Comparison of ENCODE assay signal across 8 mouse cellular contexts in genomic region chr5:144100149-144100935, GRCm38 (mm10). TPM values are rescaled to one million over a fixed set of nuclear protein-coding genes. Genes with fewer than 3 reads are reported as not detected.
DNase-seq lines count a peak whose midpoint lies in the region; ATAC-seq and TF ChIP-seq lines count a peak whose summit lies in the region.

Lmtk2 (plus strand) TSS chr5:144100436.

- peak; percentile 13; the same call in 1 of the 2 replicates for TF ChIP-seq EP300 in heart, adult 2 months (IDR thresholded peaks at IDR 0.05; ENCODE audit: insufficient read depth, low read depth, low read length)

- H3K4me3 ChIP-seq in embryonic facial prominence, embryonic 13.5 days, result peak within 1 kb of the TSS; percentile 98
- H3K4me3 ChIP-seq in heart, adult 2 months, result peak within 1 kb of the TSS; percentile 73
- peak within 1 kb of the TSS; percentile 99 for H3K4me3 ChIP-seq in limb, embryonic 13.5 days
- H3K4me3 ChIP-seq in midbrain, embryonic 16.5 days (ENCODE audit: low read depth, low read length), result peak within 1 kb of the TSS; percentile 99

- H3K4me1 ChIP-seq in embryonic facial prominence, embryonic 13.5 days, result peaks cover 18% of the 10 kb centered on the region
- H3K4me1 ChIP-seq in heart, adult 2 months (ENCODE audit: control insufficient read depth, insufficient read depth, low read length), result peaks cover 10% of the 10 kb centered on the region
- H3K4me1 ChIP-seq in limb, embryonic 13.5 days, result peaks cover 10% of the 10 kb centered on the region
- peaks cover 10% of the 10 kb centered on the region for H3K4me1 ChIP-seq in midbrain, embryonic 16.5 days (ENCODE audit: control insufficient read depth, insufficient read depth, low read length)

- WGBS in embryonic facial prominence, embryonic 13.5 days, result under 1% methylated on average over 86 of the region's 90 CpGs
- WGBS in heart, adult 2 months, result under 1% methylated on average over 90 of the region's 90 CpGs
- WGBS in limb, embryonic 13.5 days, result under 1% methylated on average over 73 of the region's 90 CpGs
- WGBS in midbrain, embryonic 16.5 days, result under 1% methylated on average over 74 of the region's 90 CpGs

- TF ChIP-seq CTCF in heart, adult 2 months (IDR thresholded peaks at IDR 0.05), result no peak; the same call in none of the 2 replicates

- H3K9me3 ChIP-seq in embryonic facial prominence, embryonic 13.5 days, result no peaks in the 10 kb centered on the region
- no peaks in the 10 kb centered on the region for H3K9me3 ChIP-seq in limb, embryonic 13.5 days
- H3K9me3 ChIP-seq in midbrain, embryonic 16.5 days (replicated peaks; ENCODE audit: control insufficient read depth, low read length, poor library complexity, severe bottlenecking), result no peaks in the 10 kb centered on the region

- H3K27me3 ChIP-seq in embryonic facial prominence, embryonic 13.5 days, result peaks cover 20% of the 10 kb centered on the region
- no peaks in the 10 kb centered on the region for H3K27me3 ChIP-seq in heart, adult 2 months (ENCODE audit: control insufficient read depth, insufficient read depth, low read length)
- peaks cover 18% of the 10 kb centered on the region; the same call in 1 of the 2 replicates for H3K27me3 ChIP-seq in limb, embryonic 13.5 days
- H3K27me3 ChIP-seq in midbrain, embryonic 16.5 days (ENCODE audit: control insufficient read depth, insufficient read depth, low read depth, low read length), result no peaks in the 10 kb centered on the region

- peak within 1 kb of the TSS; percentile 77 for H3K4me2 ChIP-seq in embryonic facial prominence, embryonic 13.5 days
- peak within 1 kb of the TSS; percentile 84 for H3K4me2 ChIP-seq in limb, embryonic 13.5 days (replicated peaks)
- peak within 1 kb of the TSS; percentile 59 for H3K4me2 ChIP-seq in midbrain, embryonic 16.5 days (ENCODE audit: low read length)

- H3K36me3 ChIP-seq in embryonic facial prominence, embryonic 13.5 days, result no peaks in the 10 kb centered on the region
- H3K36me3 ChIP-seq in heart, adult 2 months (ENCODE audit: control insufficient read depth, insufficient read depth, low read length), result peaks cover 4% of the 10 kb centered on the region
- no peaks in the 10 kb centered on the region for H3K36me3 ChIP-seq in limb, embryonic 13.5 days
- no peaks in the 10 kb centered on the region for H3K36me3 ChIP-seq in midbrain, embryonic 16.5 days (ENCODE audit: control insufficient read depth, insufficient read depth, low read length)

- H3K9ac ChIP-seq in embryonic facial prominence, embryonic 13.5 days, result peak within 1 kb of the TSS; percentile 90
- H3K9ac ChIP-seq in heart, adult 2 months (ENCODE audit: low read depth, low read length), result peak within 1 kb of the TSS; percentile 100
- peak within 1 kb of the TSS; percentile 90 for H3K9ac ChIP-seq in limb, embryonic 13.5 days
- H3K9ac ChIP-seq in midbrain, embryonic 16.5 days (ENCODE audit: low read depth, low read length), result peak within 1 kb of the TSS; percentile 94

- peak; percentile 84 for TF ChIP-seq POLR2A in heart, adult 2 months (IDR thresholded peaks at IDR 0.05; ENCODE audit: insufficient read depth, low read depth, low read length)

- peak within 1 kb of the TSS; percentile 81 for H3K27ac ChIP-seq in embryonic facial prominence, embryonic 13.5 days
- H3K27ac ChIP-seq in heart, adult 2 months, result peak within 1 kb of the TSS; percentile 76
- peak within 1 kb of the TSS; percentile 65; the same call in 1 of the 2 replicates for H3K27ac ChIP-seq in limb, embryonic 13.5 days
- peak within 1 kb of the TSS; percentile 94 for H3K27ac ChIP-seq in midbrain, embryonic 16.5 days (ENCODE audit: low read length)

- peaks cover 5% of the 10 kb centered on the region for H3K79me2 ChIP-seq in heart, adult 2 months (replicated peaks; ENCODE audit: control insufficient read depth, insufficient read depth, low read length)

- intact Hi-C loops in heart, adult 2 months (cut with DNase I), result loop anchor here (1.0 kb wide), 2 partner anchors 14 to 54 kb away; no protein-coding TSS in a partner anchor

- peak; percentile 87 for DNase-seq in 3134 (ENCODE audit: extremely low read depth, insufficient read length, low spot score)
- peak; percentile 98 for DNase-seq in adrenal gland, postnatal 36 days
- peak; percentile 97 to 99 for DNase-seq in heart, adult 2 months
- DNase-seq in kidney, adult 8-10 months, result peak; percentile 95 to 98
- peak; percentile 95 to 98 for DNase-seq in spleen, postnatal 10 days (ENCODE audit: low spot score in 2 of 2)

- peak; percentile 98 for ATAC-seq in embryonic facial prominence, embryonic 13.5 days (ENCODE audit: insufficient number of reproducible peaks, insufficient read depth, low FRiP score, low TSS enrichment, low read depth)
- peak; percentile 99 for ATAC-seq in limb, embryonic 13.5 days (ENCODE audit: low FRiP score, low read depth)
- peak; percentile 100 for ATAC-seq in midbrain, embryonic 16.5 days

RNA-seq across cellular contexts. Expression of gene Lmtk2, which starts in this region (rescaled TPM):
- 10 to 100 TPM; 33.6 to 34.1 TPM for total RNA-seq in adrenal gland, postnatal 36 days (2021)
- polyA plus RNA-seq in embryonic facial prominence, embryonic 13.5 days (2015; fragmentation: Nextera tagmentation; extraction: Ambion mirVana), result 4.8 and 5.2 TPM in 2 replicates
- 10 to 100 TPM; 27.9 to 30.3 TPM for total RNA-seq in heart, adult 2 months (2021)
- 12.5 and 18.2 TPM in 2 replicates for polyA plus RNA-seq in heart, adult 2 months (2012; rRNA removed)
- 3.3 and 3.8 TPM in 2 replicates for polyA plus RNA-seq in limb, embryonic 13.5 days (2015; fragmentation: Nextera tagmentation; extraction: Ambion mirVana)
- 9.0 and 9.3 TPM in 2 replicates for polyA plus RNA-seq in midbrain, embryonic 16.5 days (2015; fragmentation: Nextera tagmentation; extraction: Ambion mirVana)

Comparison
In these comparisons a context has a peak if more than half of its experiments do, and no peak if none do; other contexts are left out.
1. Peak in every context shown above with its lines: DNase-seq, ATAC-seq, H3K4me3 ChIP-seq and H3K27ac ChIP-seq.